Mouse (Mus musculus) adrenal gland, adult 2 months (tissue): Measurements from ENCODE around the gene Pnkp. TPM values are rescaled to one million over a fixed set of nuclear protein-coding genes. Genes with fewer than 3 reads are reported as not detected.

Experiments
- DNase-seq: peaks from one replicate; pipeline ENCODE4 v3.0.0; 2021
- long read RNA-seq: library from polyadenylated mRNA; stranded (forward); transcript quantifications from one replicate; pipeline ENCODE4 v2.0.0, GENCODE M21; 2021
- polyA plus RNA-seq: library from polyadenylated mRNA; depleted of rRNA; stranded (reverse); fragments of >200 nt; gene quantifications from 2 replicates; pipeline ENCODE4 v1.2.3, GENCODE M21; 2012; rRNA removed
- total RNA-seq, 2 experiments: library from RNA; stranded (reverse); gene quantifications; 2 replicates each; pipeline ENCODE4 v1.2.3; 2021

Gene Pnkp
- total RNA-seq (10 to 100 TPM; 36.3 to 42.8 TPM), polyA plus RNA-seq (79.5 and 90.0 TPM in 2 replicates)
- long read RNA-seq, transcript Pnkp-203 (17 exons, 1,770 nt), result minor isoform, 6 of 69 reads
- long read RNA-seq, transcript Pnkp-201 (16 exons, 2,184 nt), result major isoform, 42 of 69 reads
- long read RNA-seq, partial matches to known transcripts, result 4 of 69 reads
- long read RNA-seq, other reads (novel, unspliced or antisense), result 13 of 69 reads

GRCm38 (mm10) chr7:44857042-44857552 lies at the start of gene Pnkp:
Gene Pnkp, plus strand, starts transcription at chr7:44857139.
- DNase-seq, result peak; percentile 91

DNA sequence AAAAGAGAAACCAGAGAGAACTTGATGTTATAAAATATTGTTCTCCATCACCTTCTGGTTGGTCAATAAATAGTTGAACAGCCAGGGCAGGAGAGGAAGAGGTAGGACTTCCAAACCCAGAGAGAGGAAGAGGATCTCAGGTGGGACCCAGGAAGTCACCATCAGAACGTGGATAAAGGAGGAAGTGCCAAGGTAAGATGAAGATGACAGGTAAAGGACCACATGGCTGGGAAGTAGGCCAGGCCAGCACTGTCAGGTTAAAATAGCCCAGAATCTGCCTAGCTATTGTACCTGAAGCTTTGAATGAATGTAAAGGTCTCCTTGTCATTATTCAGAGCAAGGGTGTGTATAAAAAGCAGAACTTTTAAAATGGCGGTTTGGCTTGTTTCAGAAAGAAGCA lies 48.0 kb upstream of the Pnkp start:
- no peak for DNase-seq

DNA sequence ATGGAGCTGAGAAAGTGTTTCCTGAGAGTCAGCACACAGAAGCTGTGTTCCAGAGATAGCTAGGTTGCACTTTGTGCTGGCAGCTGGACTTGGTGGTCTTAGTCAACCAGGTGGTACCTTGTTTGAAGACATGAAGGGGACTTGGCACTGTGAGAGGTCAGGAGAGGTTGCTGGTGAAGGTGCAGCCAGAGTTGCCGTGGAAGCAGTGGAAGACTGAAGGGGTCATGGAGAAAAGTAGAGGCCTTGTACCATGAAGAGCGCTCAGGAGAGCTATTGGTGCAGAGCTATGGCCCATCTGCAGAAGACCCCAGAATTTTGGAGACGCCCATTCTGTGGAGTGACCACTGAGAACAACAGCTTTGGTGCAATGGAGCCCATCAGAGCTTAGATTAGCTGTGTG lies 47.5 kb upstream of the Pnkp start:
- no peak for DNase-seq

- DNase-seq, result no peak
Measured at GRCm38 (mm10) chr7:44810365-44810764, 46.6 kb upstream of the Pnkp start.

GRCm38 (mm10) chr7:44810819-44811557 lies 46.0 kb upstream of the Pnkp start:
- DNase-seq, result no peak

DNA sequence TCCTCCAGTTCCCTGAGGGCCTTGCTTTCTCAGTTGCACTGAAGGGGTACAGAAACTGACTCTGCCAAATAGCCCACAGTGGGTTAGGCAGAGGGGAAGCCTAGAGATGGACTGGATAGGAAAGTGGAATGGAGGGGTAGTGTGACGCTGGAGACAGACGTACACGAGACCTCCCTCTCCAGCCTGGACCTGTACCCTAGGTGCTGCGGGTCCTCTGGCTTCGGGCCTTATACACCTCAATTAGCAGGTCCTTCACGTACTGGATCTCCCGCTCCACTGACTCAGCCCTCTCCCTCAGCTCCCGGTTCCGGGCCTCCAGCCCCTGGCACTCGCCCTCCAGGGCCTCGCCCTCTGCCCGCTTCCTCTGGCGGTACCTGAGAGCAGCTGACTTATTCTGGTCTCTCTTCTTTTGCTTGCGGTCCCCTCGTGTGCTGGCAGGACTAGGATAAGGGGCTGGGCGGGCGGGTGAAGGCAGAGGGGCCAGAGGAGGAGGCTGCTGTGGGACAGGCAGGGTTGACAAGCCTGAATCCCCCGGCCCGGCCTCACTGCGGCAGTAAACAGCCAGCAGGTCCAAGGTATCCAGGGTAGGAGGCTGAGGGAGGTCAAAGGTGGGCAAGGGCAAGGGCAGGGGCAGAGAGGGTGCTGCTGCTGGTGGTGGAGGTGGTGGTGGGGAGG lies 44.2 kb upstream of the Pnkp start:
- no peak for DNase-seq

DNA sequence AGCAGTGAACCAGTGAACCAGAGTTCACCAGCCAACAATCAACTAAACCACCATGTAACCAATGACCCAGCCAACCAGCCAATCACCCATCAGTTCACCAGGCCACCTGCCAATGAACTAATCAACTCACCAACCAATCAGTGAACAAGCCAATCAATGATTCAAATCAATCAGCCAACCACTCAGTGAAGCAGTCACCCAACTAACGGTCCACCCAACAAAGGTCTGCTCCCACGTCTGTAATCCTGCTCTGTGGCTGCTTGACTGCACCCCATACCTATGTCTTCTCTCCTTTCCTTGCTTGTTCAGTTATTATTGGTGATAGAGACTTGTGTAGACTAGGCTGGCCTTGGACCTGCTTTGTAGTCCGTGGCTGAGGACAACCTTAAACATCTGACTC lies 43.0 kb upstream of the Pnkp start:
- no peak for DNase-seq

DNA sequence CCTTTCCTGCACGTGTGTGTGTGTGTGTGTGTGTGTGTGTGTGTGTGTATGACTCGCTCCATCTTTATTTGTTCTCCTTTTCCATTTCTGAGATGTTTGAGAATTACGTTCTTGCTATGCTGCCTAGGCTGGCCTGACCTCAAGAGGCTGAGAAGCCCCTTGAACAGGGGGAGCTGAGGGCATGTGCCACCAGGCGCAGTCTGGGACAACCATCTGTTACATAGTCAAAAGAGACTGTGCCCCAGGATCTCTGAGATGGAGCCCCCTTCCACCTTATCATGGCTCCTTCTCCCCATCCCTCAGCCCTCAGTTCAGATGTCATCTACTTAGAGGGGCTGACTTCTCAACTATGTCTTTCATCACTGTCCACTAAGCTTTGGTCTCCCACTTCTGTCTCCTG lies 42.5 kb upstream of the Pnkp start:
- no peak for DNase-seq

DNA sequence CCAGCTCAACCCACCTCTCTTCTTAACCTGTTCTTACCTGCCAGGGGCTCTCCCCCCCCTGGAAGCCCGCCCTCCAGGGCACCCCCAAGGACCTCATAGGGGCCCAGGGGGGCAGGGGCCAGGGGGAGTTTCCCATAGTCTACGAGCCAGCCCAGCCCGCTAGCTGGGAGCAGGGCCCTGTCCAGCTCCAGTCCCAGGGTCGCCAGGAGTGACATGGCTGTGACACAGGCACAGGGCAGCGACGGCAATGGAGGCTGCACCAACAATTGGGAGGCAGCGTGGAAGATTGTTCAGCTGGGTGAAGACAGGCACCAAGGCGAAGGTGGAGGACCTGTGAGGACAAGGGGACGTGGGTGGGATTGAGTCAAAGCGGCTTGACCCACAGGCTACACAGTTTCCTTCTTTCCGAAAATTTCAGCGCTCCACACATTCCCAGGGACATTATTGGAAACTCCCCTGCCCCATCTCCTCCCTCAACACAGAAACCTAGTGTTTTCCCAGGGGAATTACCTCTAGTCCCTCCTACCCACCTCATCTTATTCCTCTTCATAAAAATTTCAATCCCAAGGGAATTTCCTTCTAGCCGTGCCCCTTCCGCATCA lies 41.9 kb upstream of the Pnkp start:
- DNase-seq, result no peak

- DNase-seq, result peak; percentile 99
Measured at GRCm38 (mm10) chr7:44815721-44816469, 41.0 kb upstream of the Pnkp start, which contains the start of the genes Nup62 and Il4i1. Gene Nup62, plus strand, starts transcription at chr7:44816088. Gene Il4i1, plus strand, starts transcription at chr7:44816387.

DNA sequence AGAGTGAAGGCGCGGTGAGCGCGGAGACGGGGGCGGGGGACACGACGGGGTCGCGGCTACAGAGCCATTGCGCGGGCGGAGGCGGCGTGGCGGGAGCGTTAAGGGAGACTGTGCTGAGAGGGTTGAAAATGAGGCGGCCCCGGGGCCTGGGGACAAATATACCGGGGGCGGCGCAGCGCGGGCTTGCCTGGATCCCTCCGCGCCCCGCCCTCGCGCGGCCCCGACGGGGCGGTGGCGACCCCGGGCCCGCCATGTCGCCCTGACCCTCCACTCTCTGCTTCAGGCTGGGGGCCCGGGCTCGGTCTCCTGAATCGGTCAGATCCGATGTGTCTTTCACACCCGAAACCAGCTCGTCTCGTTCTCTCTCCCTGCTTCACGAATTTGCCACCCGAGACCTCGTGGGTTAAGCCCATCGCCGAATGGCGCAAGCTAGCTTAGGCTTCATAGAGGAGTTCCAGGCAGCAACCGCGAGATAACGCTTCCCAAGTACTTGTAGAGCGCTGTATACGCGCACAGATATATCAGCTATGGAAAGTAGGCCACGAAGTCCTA lies 40.4 kb upstream of the Pnkp start, which contains the start of gene Atf5:
Gene Atf5, minus strand, starts transcription at position 189 of the 552 bp plus-strand sequence.
- DNase-seq, result peak; percentile 84

- no peak for DNase-seq
Measured at GRCm38 (mm10) chr7:44817441-44817840, 39.5 kb upstream of the Pnkp start.

GRCm38 (mm10) chr7:44818164-44818563 lies 38.8 kb upstream of the Pnkp start:
- no peak for DNase-seq

GRCm38 (mm10) chr7:44818751-44819235 lies 38.1 kb upstream of the Pnkp start:
- peak; percentile 82 for DNase-seq

- DNase-seq, result no peak
Measured at GRCm38 (mm10) chr7:44819391-44819790, 37.5 kb upstream of the Pnkp start.

DNA sequence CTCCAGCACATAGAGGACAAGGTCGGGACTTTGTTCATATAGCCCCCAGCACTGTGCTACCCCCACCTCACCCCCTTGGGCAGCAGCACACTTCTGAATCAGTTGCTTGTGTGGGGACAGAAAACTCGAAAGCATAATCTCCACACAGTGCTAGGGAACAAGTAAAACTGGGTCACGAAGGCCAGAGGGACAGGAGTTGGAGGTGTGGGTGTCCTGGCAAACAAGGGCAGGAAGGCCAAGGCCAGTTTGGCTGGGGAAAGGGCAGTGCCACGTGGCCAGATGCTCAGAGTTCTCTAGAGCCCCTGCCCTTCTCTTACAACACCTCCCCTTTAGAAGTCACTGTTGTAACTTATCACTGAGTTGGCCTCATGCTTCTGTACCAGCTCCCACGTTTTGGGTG lies 37.1 kb upstream of the Pnkp start:
- peak; percentile 70 for DNase-seq

- no peak for DNase-seq
Measured at GRCm38 (mm10) chr7:44820525-44820924, 36.4 kb upstream of the Pnkp start.

DNA sequence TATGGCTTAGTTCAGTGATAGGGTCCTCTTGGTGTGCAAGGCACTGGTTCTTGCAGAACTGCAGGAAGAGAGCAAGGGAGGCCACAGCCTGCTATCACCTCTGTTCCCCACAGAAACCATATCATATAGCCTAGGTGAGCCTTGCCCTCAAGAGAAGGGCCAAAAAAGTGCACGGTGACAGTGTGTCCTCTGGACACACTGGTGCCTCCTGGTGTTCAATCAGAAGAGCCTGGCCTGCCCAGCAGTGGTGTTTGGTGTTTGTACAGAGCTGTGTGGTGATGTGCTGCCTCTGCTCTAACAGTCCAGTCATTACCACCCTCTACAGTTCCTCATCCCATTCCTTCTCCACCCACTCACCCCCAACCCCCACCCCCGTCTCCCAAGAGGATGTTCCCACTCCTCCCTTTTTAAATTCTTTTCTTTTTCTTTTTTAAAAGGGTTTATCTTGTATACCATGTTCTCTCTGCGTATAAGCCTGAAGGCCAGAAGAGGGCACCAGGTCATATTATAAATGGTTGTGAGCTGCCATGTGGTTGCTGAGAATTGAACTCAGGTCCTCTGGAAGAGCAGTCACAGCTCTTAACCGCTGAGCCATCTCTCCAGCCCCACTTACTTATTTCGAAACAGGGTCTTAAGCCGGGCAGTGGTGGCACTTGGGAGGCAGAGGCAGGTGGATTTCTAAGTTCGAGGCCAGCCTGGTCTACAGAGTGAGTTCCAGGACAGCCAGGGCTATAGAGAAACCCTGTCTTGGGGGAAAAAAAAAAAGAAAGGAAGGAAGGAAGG lies 35.1 kb upstream of the Pnkp start:
- peak; percentile 1 for DNase-seq

DNA sequence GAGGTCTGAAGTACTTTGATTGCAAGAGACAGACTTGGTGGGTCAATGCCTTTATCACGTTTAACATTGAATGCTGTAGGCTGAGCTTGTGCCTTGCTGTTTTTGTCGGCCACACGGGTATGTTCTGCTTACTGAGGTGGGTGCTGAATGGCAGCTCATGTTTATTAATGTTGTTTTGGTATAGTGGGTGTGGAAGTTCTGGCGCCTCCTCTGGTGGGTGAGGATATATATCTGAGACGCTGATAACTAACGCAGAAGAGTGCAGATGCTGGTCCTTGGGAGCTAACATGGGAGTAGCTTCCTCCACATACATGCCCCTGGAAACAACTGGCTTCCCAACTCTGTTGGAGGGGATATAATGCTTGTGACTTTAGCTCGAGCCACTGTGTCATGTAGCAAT lies 33.5 kb upstream of the Pnkp start:
- peak; percentile 1 for DNase-seq

DNA sequence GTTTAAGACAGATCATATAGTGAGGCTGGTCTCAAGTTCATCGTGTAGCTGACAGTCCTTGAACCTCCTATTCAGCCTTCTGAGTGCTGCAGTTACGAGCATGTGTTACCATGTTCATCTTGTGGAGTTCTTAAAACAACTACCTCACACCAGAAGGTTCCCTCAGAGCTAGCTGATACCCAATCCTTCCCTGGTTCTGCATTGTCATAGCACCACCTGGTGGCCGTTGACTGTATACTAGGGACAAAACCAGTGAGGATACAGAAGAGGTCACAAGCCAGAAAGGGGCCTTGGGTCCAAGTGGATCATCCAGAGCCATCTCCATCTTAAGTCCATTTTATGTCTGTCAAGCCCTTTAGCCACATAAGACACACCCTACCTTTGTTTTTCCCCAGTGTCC lies 32.1 kb upstream of the Pnkp start:
- DNase-seq, result peak; percentile 81
